Mouse (Mus musculus) stomach, postnatal 0 days (tissue): Measurements from ENCODE around the gene Usp35. TPM values are rescaled to one million over a fixed set of nuclear protein-coding genes. Genes with fewer than 3 reads are reported as not detected.

Experiments
- ATAC-seq: fragments of 200-750 bp; cut with Nextera tagmentation; 2 replicates; pipeline ENCODE4 v1.8.0; 2017; ENCODE audit not compliant: low FRiP score, low TSS enrichment
- DNase-seq: peaks from one replicate; pipeline ENCODE4 v3.0.0-alpha.2; 2016; ENCODE audit warnings: low spot score
- H3K27ac ChIP-seq: fragments of 300-500 bp; sonication (generic); replicated peaks from 2 replicates; pipeline ENCODE4 v1.5.1; 2014; ENCODE audit warnings: mild to moderate bottlenecking, control low read depth
- H3K27me3 ChIP-seq: fragments of 300-500 bp; sonication (generic); 2 replicates; pipeline ENCODE4 v1.6.1; 2014; ENCODE audit warnings: low read length; ENCODE audit not compliant: control insufficient read depth, insufficient read depth
- H3K36me3 ChIP-seq: fragments of 300-500 bp; sonication (generic); 2 replicates; pipeline ENCODE4 v1.6.1; 2014; ENCODE audit warnings: low read length, mixed read lengths; ENCODE audit not compliant: control insufficient read depth, insufficient read depth
- H3K4me1 ChIP-seq: fragments of 300-500 bp; sonication (generic); replicated peaks from 2 replicates; pipeline ENCODE4 v1.6.1; 2014; ENCODE audit warnings: antibody characterized with exemption; ENCODE audit not compliant: control insufficient read depth, insufficient read depth
- H3K4me2 ChIP-seq: fragments of 300-500 bp; sonication (generic); replicated peaks from 2 replicates; pipeline ENCODE4 v1.6.1; 2014; ENCODE audit warnings: low read depth, mild to moderate bottlenecking, control low read depth, moderate library complexity
- H3K4me3 ChIP-seq: fragments of 300-500 bp; sonication (generic); 2 replicates; pipeline ENCODE4 v1.5.1; 2014; ENCODE audit warnings: low read depth, low read length, control low read depth
- H3K9ac ChIP-seq: fragments of 300-500 bp; sonication (generic); 2 replicates; pipeline ENCODE4 v1.6.1; 2014; ENCODE audit warnings: mild to moderate bottlenecking, low read length, control low read depth, mixed read lengths
- H3K9me3 ChIP-seq: fragments of 300-500 bp; sonication (generic); 2 replicates; pipeline ENCODE4 v1.6.1; 2016; ENCODE audit warnings: low read length; ENCODE audit not compliant: control insufficient read depth
- CTCF ChIP-seq: IDR thresholded peaks from 2 replicates; pipeline ENCODE4 v1.5.1; 2016; ENCODE audit warnings: antibody characterized with exemption, low read depth, mild to moderate bottlenecking, moderate library complexity
- EP300 ChIP-seq: optimal IDR thresholded peaks from 2 replicates; pipeline ENCODE3; 2016; ENCODE audit warnings: antibody characterized with exemption
- WGBS: fragments of 180-500 bp; shearing (Covaris S2); extraction: QIAGEN DNeasy Blood & Tissue Kit; methylation state at CpG from one replicate; pipeline ENCODE4 v1.1.7; 2014; 5-methylcytosine and 5-hydroxymethylcytosine counted together
- polyA plus RNA-seq: library from polyadenylated mRNA; unstranded; fragments of >200 nt; fragmentation: Nextera tagmentation; extraction: Ambion mirVana; gene quantifications from 2 replicates; pipeline ENCODE4 v1.2.1, GENCODE M21; 2015

The Usp35 gene
- polyA plus RNA-seq, 1 experiment from 2014 or later: 0.62 TPM

DNA sequence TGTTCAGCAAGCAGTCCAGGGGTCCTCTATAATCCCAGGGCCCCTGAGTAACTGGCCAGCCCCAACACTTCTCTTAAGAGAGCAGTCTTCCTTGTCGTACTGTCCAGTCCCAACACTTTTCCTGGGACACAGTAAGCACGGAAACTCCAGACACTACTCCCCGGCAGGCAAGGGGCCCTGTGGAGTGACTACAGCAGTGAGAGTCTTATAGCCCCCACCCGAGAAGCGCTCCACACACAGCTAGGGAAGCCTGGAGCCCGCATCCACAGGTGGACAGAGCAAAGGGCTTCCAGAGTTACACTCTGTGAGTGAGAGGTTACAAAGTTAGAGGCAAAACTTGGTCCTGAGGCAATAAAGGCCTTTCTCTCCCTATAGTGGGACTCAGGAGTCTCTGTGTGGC, 17.6 kb upstream of the Usp35 start:
- no peak overlapping the region for H3K27ac ChIP-seq
- no peak overlapping the region for H3K4me2 ChIP-seq
- H3K4me3 ChIP-seq: no peak overlapping the region
- DNase-seq (no peak), ATAC-seq (no peak)
- WGBS: 86% methylated on average over 6 of the region's 6 CpGs
- H3K9ac ChIP-seq: no peak overlapping the region
- H3K36me3 ChIP-seq: no peaks in the 10 kb centered on the region
- TF ChIP-seq EP300: no peak
- no peak for TF ChIP-seq CTCF
- H3K9me3 ChIP-seq: no peaks in the 10 kb centered on the region
- no peaks in the 10 kb centered on the region for H3K4me1 ChIP-seq
- H3K27me3 ChIP-seq: no peaks in the 10 kb centered on the region

DNA sequence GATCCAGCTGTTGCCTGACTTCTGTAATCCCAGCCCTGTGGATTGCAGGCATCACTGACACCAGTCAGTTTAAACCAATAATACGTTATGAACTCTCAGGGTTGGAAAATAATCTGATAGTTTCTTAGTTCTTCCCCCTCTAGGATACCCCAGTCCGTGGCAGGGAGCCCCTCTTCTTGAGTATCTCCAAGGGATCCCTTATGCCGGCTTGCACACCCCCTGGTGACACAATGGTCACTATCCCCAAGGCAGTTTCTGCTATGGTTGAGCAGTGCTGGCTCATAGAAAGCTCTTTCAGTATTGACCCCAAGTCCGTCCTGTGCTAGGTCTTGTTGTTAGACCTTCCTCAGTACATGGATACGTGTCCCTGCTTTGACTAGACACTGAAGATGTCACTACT, 17.0 kb upstream of the Usp35 start:
- Histone ChIP-seq H3K4me2 (no peak overlapping the region), H3K9ac (no peak overlapping the region), H3K27ac (no peak overlapping the region), H3K4me3 (no peak overlapping the region), H3K4me1 (no peaks in the 10 kb centered on the region), H3K27me3 (no peaks in the 10 kb centered on the region), H3K36me3 (no peaks in the 10 kb centered on the region), H3K9me3 (no peaks in the 10 kb centered on the region)
- 86% methylated on average over 5 of the region's 5 CpGs for WGBS
- TF ChIP-seq CTCF: no peak
- ATAC-seq (no peak), DNase-seq (no peak)

DNA sequence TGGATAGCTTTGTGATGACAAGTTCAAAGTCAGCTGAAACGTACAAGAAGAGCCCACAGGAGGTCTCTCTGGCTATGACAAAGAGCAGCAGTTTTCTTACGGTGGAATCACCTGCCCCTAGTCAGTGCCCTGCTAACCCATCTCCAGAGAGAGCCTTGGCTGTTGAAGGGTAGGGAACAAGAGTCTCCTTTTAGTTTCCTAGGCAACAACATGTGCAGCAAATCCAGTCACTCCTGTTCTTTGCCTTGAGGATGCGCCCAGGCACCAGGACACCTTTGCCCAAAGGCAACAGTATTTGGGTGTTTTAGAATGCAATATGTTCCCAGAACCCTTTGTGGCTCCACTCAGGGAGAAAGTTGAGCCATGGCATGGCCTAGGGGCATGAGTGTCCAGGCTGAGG, 16.5 kb upstream of the Usp35 start:
- ATAC-seq: no peak
- no peak overlapping the region for H3K27ac ChIP-seq
- no peaks in the 10 kb centered on the region for H3K27me3 ChIP-seq
- H3K4me1 ChIP-seq: no peaks in the 10 kb centered on the region
- H3K4me3 ChIP-seq: no peak overlapping the region
- TF ChIP-seq EP300 (no peak), CTCF (no peak)
- 84% methylated on average over 3 of the region's 3 CpGs for WGBS
- H3K9me3 ChIP-seq: no peaks in the 10 kb centered on the region
- H3K9ac ChIP-seq: no peak overlapping the region
- H3K4me2 ChIP-seq: no peak overlapping the region
- no peak for DNase-seq
- no peaks in the 10 kb centered on the region for H3K36me3 ChIP-seq

GRCm38 (mm10) chr7:97347464-97347863, 15.6 kb upstream of the Usp35 start:
- H3K9me3 ChIP-seq: no peaks in the 10 kb centered on the region
- H3K4me3 ChIP-seq: no peak overlapping the region
- no peak for ATAC-seq
- no peaks in the 10 kb centered on the region for H3K4me1 ChIP-seq
- TF ChIP-seq CTCF: no peak
- TF ChIP-seq EP300: no peak
- no peak overlapping the region for H3K27ac ChIP-seq
- H3K36me3 ChIP-seq: no peaks in the 10 kb centered on the region
- no peaks in the 10 kb centered on the region for H3K27me3 ChIP-seq
- H3K9ac ChIP-seq: no peak overlapping the region
- WGBS: 96% methylated on average over 15 of the region's 15 CpGs
- no peak overlapping the region for H3K4me2 ChIP-seq
- no peak for DNase-seq

DNA sequence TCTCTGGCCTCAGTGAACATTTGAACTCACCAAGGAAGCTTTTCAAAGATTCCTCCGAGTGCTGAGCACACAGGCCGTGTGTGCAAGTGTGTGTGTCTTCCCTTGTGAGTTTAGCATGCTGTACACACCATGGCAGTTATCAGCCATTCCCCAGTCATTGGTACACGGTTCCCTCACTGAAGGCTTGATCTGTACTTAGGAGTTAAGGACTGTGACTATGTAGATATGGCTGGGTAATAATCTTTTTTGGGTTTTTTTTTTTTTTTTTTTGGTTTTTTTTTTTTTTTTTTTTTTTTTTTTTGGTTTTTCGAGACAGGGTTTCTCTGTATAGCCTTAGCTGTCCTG, 15.0 kb upstream of the Usp35 start:
- Histone ChIP-seq H3K9ac (no peak overlapping the region), H3K27me3 (no peaks in the 10 kb centered on the region), H3K9me3 (no peaks in the 10 kb centered on the region), H3K4me2 (no peak overlapping the region), H3K36me3 (no peaks in the 10 kb centered on the region), H3K27ac (no peak overlapping the region), H3K4me3 (no peak overlapping the region), H3K4me1 (no peaks in the 10 kb centered on the region)
- no peak for ATAC-seq
- WGBS: 84% methylated on average over 4 of the region's 4 CpGs
- no peak for TF ChIP-seq CTCF
- TF ChIP-seq EP300: no peak
- DNase-seq: no peak

- Histone ChIP-seq H3K27me3 (no peaks in the 10 kb centered on the region), H3K4me1 (no peaks in the 10 kb centered on the region; the same call in 1 of the 2 replicates), H3K4me2 (no peak overlapping the region), H3K36me3 (no peaks in the 10 kb centered on the region), H3K27ac (no peak overlapping the region), H3K9me3 (no peaks in the 10 kb centered on the region), H3K4me3 (no peak overlapping the region), H3K9ac (no peak overlapping the region)
- no peak for TF ChIP-seq EP300
- TF ChIP-seq CTCF: no peak
- ATAC-seq: no peak
- WGBS: 78% methylated on average over 9 of the region's 9 CpGs
- no peak for DNase-seq
Observed at GRCm38 (mm10) chr7:97346111-97346821, 14.4 kb upstream of the Usp35 start.
